Mouse (Mus musculus): ENCODE results near the gene Ints5. TPM values are rescaled to one million over a fixed set of nuclear protein-coding genes. Genes with fewer than 3 reads are reported as not detected.

Ints5 gene
- polyA plus RNA-seq, 1 experiment, result 17.7 TPM

DNA sequence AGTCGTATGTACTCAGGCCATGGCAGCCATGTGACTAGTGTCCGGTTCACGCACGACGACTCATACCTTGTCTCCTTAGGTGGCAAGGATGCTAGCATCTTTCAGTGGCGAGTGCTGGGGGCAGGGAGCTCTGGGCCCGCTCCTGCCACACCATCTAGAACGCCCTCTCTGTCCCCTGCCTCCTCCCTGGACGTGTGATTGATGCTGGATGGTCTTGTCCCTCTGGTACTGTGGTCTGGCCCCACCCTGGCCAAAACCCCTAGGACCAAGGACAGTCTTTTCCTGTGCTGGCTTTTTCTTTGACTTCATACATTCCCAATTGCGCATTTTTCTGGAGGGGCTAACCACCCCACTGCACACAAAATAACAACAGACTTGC is 48.3 kb downstream of the Ints5 start:
- Histone ChIP-seq H3K4me1 (ENCODE audit: control insufficient read depth, insufficient read depth, low read length) (peaks cover 10% of the 10 kb centered on the region), H3K27me3 (ENCODE audit: control insufficient read depth, insufficient read depth, low read length) (no peaks in the 10 kb centered on the region), H3K27ac (ENCODE audit: insufficient read depth, low read length) (no peak overlapping the region), H3K4me3 (replicated peaks; ENCODE audit: insufficient read depth, low read depth, low read length) (peak overlapping the region; percentile 68)
- no peak for TF ChIP-seq POLR2A (IDR thresholded peaks at IDR 0.05; ENCODE audit: borderline replicate concordance, insufficient read depth, low read length)
- TF ChIP-seq CTCF (IDR thresholded peaks at IDR 0.05; ENCODE audit: borderline replicate concordance, insufficient read depth, low read depth, low read length), result no peak
- WGBS, result 39% methylated on average over 10 of the region's 10 CpGs
- peak in 1 of 2 experiments; percentile 29 for DNase-seq

DNA sequence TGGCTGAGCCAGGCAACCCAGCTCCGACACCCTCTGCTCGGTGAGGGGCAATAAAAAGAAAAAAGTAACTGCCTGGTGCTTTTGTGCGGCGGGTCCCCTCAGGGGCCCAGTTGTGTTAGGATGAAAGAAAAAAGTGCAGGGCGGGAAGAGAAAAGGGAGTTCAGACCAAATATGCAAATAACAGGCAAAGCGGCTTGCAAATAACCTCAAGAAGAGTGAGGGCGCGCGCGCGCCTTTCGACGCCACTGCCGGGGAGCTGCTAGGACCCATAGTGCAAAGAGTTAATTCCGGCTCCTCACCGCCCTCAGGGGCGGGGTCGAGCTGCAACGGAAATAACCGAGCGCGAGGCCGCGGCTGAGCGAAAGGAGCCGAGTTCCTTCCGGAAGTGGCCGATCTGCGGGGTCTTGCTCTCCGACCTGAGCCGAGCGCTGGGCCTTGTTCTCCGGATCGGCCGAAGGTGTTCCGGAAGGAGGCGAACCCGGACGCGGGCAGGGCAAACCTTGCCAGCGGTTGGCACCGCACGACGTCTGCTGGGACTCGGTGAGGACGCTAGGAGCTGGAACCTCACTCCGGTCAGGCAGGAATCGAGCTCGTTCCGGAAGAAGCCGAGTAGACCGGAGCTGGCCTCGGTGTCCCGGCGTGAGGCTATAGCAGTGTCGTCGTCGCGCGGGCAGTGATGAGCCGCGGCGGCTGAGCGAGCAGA is 48.9 kb downstream of the Ints5 start, which contains the start of gene Mta2:
Mta2 (plus strand) TSS at position 361 of the 703 bp plus-strand sequence.
- peak within 1 kb of the TSS; percentile 40 for H3K27ac ChIP-seq (ENCODE audit: insufficient read depth, low read length)
- no peaks in the 10 kb centered on the region for H3K27me3 ChIP-seq (ENCODE audit: control insufficient read depth, insufficient read depth, low read length)
- peak; percentile 97 to 98 for DNase-seq
- WGBS, result under 1% methylated on average over 64 of the region's 64 CpGs
- TF ChIP-seq POLR2A (IDR thresholded peaks at IDR 0.05; ENCODE audit: borderline replicate concordance, insufficient read depth, low read length), result peak; percentile 84
- no peak for TF ChIP-seq CTCF (IDR thresholded peaks at IDR 0.05; ENCODE audit: borderline replicate concordance, insufficient read depth, low read depth, low read length)
- peak within 1 kb of the TSS; percentile 68 for H3K4me3 ChIP-seq (replicated peaks; ENCODE audit: insufficient read depth, low read depth, low read length)
- H3K4me1 ChIP-seq (ENCODE audit: control insufficient read depth, insufficient read depth, low read length), result peaks cover 10% of the 10 kb centered on the region

DNA sequence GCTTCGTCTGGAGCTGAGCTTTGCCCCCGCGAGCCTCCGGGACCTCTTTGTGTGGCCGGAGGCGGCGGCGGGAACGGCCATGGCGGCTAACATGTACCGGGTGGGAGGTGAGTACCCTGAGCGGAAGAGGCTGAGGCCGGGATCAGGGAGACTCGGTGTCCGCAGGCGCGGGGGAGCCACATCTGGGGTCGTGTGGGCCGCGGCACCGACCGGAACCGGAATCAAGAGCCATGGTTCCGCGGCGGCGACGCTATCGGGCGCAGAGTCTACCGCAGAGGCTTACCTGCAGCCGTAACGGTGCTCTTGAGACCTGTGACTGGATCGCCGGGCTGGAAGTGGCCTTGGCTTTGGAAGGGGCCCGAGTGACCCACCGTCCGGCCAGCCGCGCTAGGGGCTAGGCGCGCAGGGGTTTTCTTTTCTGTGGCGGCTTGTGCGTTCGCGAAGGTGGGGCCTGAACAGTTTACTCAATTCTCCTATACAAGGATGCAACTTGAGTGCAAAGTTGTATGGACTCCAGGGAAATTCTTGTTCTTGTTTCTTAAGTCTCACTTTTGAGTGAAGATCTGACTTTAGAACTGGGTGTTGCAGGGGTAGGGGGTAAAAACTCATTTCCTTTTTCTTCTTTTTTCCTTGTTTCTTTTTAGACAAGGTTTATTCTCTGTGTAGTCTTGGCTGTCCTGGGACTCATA is 49.6 kb downstream of the Ints5 start:
- Histone ChIP-seq H3K27ac (ENCODE audit: insufficient read depth, low read length) (peak overlapping the region; percentile 40), H3K4me3 (replicated peaks; ENCODE audit: insufficient read depth, low read depth, low read length) (peak overlapping the region; percentile 68), H3K27me3 (ENCODE audit: control insufficient read depth, insufficient read depth, low read length) (no peaks in the 10 kb centered on the region), H3K4me1 (ENCODE audit: control insufficient read depth, insufficient read depth, low read length) (peaks cover 10% of the 10 kb centered on the region)
- under 1% methylated on average over 46 of the region's 46 CpGs for WGBS
- peak in 1 of 2 experiments; percentile 63 for DNase-seq
- no peak for TF ChIP-seq CTCF (IDR thresholded peaks at IDR 0.05; ENCODE audit: borderline replicate concordance, insufficient read depth, low read depth, low read length)
- no peak for TF ChIP-seq POLR2A (IDR thresholded peaks at IDR 0.05; ENCODE audit: borderline replicate concordance, insufficient read depth, low read length)

DNA sequence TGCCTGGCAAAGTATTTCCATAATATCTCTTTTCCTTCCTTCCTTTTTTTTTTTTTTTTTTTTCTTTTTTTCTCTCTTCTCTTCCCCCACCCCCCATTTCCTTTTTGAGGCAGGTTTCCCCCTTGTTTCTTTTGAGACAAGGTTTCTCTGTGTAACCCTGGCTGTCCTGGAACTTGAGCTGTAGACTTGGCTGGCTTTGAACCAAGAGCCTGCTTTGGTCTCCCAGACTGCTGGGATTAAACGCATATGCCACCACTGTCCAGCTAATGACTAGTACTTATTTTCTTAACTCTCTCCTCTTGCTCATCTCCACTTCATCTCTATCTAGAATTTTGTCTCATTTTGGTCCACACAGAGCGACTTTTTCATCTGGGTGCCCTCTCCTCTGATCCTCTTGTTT is 50.2 kb downstream of the Ints5 start:
- WGBS, result 34% methylated on average over 2 of the region's 2 CpGs
- H3K27ac ChIP-seq (ENCODE audit: insufficient read depth, low read length), result no peak overlapping the region
- no peak for DNase-seq

DNA sequence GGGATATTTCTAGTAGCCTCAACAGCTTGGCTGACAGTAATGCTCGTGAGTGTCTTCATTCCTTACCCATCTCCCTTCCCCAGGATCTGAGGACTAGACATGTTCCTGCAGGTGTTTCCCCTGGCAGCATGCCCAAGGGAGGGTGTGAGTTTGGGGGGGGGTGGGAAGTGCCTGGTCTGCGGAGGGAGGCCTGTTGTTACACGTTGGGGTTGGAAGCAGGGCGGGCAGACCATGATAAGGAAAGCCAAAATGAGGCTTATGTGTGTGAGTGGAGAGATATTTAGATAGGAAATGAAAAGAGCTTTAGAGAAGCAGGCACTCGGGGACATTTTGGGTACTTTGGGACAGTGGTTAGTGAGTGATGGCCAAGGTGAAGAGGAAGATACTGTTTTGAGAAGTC is 51.3 kb downstream of the Ints5 start:
- Histone ChIP-seq H3K4me3 (replicated peaks; ENCODE audit: insufficient read depth, low read depth, low read length) (no peak overlapping the region), H3K4me1 (ENCODE audit: control insufficient read depth, insufficient read depth, low read length) (peaks cover 10% of the 10 kb centered on the region), H3K27ac (ENCODE audit: insufficient read depth, low read length) (no peak overlapping the region), H3K27me3 (ENCODE audit: control insufficient read depth, insufficient read depth, low read length) (no peaks in the 10 kb centered on the region)
- 30% methylated on average over 5 of the region's 5 CpGs for WGBS
- TF ChIP-seq CTCF (IDR thresholded peaks at IDR 0.05; ENCODE audit: borderline replicate concordance, insufficient read depth, low read depth, low read length), result no peak
- TF ChIP-seq POLR2A (IDR thresholded peaks at IDR 0.05; ENCODE audit: borderline replicate concordance, insufficient read depth, low read length), result no peak
- no peak for DNase-seq

More for the DNA sequence above, 50.2 kb downstream of the Ints5 start:
- H3K27me3 ChIP-seq (ENCODE audit: control insufficient read depth, insufficient read depth, low read length), result no peaks in the 10 kb centered on the region
- peaks cover 10% of the 10 kb centered on the region for H3K4me1 ChIP-seq (ENCODE audit: control insufficient read depth, insufficient read depth, low read length)
- no peak for TF ChIP-seq CTCF (IDR thresholded peaks at IDR 0.05; ENCODE audit: borderline replicate concordance, insufficient read depth, low read depth, low read length)
- no peak for TF ChIP-seq POLR2A (IDR thresholded peaks at IDR 0.05; ENCODE audit: borderline replicate concordance, insufficient read depth, low read length)
- peak overlapping the region; percentile 68 for H3K4me3 ChIP-seq (replicated peaks; ENCODE audit: insufficient read depth, low read depth, low read length)

DNA sequence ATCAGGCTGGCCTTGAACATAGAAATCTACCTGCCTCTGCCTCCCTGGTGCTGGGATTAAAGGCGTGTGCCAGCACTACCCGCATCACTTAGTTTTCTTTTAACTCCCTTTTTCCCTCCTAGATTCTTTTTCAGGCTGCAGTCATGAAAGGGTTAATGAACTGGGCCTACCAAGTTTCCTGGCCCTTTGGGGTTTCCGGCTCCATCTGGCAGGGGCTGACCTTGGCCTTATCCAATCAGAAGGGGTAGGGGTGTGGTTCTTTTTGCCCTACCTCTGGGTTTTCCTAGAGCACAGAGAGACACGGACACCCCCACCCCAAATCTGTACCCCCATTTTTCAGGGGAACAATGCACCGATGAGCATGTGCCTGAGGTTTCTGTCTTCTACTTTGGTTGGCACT is 51.9 kb downstream of the Ints5 start:
- peak in 1 of 2 experiments; percentile 31 for DNase-seq
- H3K27me3 ChIP-seq (ENCODE audit: control insufficient read depth, insufficient read depth, low read length), result no peaks in the 10 kb centered on the region
- WGBS, result 15% methylated on average over 5 of the region's 5 CpGs
- H3K4me3 ChIP-seq (replicated peaks; ENCODE audit: insufficient read depth, low read depth, low read length), result no peak overlapping the region
- no peak overlapping the region for H3K27ac ChIP-seq (ENCODE audit: insufficient read depth, low read length)
- peaks cover 10% of the 10 kb centered on the region for H3K4me1 ChIP-seq (ENCODE audit: control insufficient read depth, insufficient read depth, low read length)
- TF ChIP-seq CTCF (IDR thresholded peaks at IDR 0.05; ENCODE audit: borderline replicate concordance, insufficient read depth, low read depth, low read length), result no peak
- no peak for TF ChIP-seq POLR2A (IDR thresholded peaks at IDR 0.05; ENCODE audit: borderline replicate concordance, insufficient read depth, low read length)

DNA sequence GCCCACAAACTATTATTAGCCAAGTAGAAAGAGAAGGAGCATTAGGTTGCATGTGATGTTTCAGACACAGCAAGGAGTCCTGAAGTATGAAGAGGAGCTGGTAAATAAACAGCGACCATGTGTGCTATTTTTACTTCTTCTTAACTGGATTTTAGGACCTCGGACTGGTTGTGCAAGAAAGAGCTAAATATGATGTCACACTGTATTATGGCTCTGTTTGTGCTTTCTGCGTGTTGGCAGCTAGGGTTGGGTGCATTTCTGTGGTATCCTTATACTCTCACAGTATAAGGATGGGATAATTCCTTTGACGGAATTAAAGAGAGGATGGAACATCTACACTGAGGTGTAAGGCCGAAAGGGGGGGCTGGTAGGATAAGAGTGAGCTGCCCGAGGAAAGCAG is 52.4 kb downstream of the Ints5 start:
- no peak for TF ChIP-seq POLR2A (IDR thresholded peaks at IDR 0.05; ENCODE audit: borderline replicate concordance, insufficient read depth, low read length)
- no peak for TF ChIP-seq CTCF (IDR thresholded peaks at IDR 0.05; ENCODE audit: borderline replicate concordance, insufficient read depth, low read depth, low read length)
- no peak overlapping the region for H3K4me3 ChIP-seq (replicated peaks; ENCODE audit: insufficient read depth, low read depth, low read length)
- 63% methylated on average over 6 of the region's 6 CpGs for WGBS
- peaks cover 10% of the 10 kb centered on the region for H3K4me1 ChIP-seq (ENCODE audit: control insufficient read depth, insufficient read depth, low read length)
- DNase-seq, result no peak
- H3K27me3 ChIP-seq (ENCODE audit: control insufficient read depth, insufficient read depth, low read length), result no peaks in the 10 kb centered on the region
- no peak overlapping the region for H3K27ac ChIP-seq (ENCODE audit: insufficient read depth, low read length)

DNA sequence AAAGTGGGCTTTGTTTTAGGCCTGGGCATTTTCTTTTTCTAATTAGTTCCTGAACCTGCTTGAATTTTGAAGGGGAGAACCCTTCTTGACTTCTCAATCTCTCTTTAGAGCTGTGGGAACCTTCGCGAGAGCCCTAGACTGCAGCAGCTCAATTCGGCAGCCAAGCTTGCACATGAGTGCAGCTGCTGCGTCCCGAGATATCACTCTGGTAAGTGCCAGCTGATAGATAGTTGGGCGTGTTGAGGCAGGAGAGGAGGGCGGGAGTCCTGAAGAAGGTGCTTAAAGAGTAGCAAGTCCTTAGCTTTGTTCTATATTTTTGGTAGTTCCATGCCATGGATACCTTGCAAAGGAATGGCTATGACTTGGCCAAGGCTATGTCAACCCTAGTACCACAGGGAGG is 54.1 kb downstream of the Ints5 start:
- Histone ChIP-seq H3K4me3 (replicated peaks; ENCODE audit: insufficient read depth, low read depth, low read length) (no peak overlapping the region), H3K4me1 (ENCODE audit: control insufficient read depth, insufficient read depth, low read length) (peaks cover 6% of the 10 kb centered on the region), H3K27ac (ENCODE audit: insufficient read depth, low read length) (no peak overlapping the region), H3K27me3 (ENCODE audit: control insufficient read depth, insufficient read depth, low read length) (no peaks in the 10 kb centered on the region)
- no peak for DNase-seq
- 90% methylated on average over 7 of the region's 7 CpGs for WGBS
- TF ChIP-seq CTCF (IDR thresholded peaks at IDR 0.05; ENCODE audit: borderline replicate concordance, insufficient read depth, low read depth, low read length) (no peak), POLR2A (IDR thresholded peaks at IDR 0.05; ENCODE audit: borderline replicate concordance, insufficient read depth, low read length) (no peak)

Other genes starting within 250 kb of the Ints5 start
- 0.63 and 0.88 TPM in 2 replicates for gene Chrm1, start 229.2 kb upstream of the Ints5 start, polyA plus RNA-seq (2012; rRNA removed)
- 214 and 221 TPM in 2 replicates for gene Slc3a2, start 169.6 kb upstream of the Ints5 start, polyA plus RNA-seq (2012; rRNA removed)
- gene Wdr74, start 157.2 kb upstream of the Ints5 start, polyA plus RNA-seq (2012; rRNA removed), result 55.5 and 57.6 TPM in 2 replicates
- 0.33 and 0.65 TPM in 2 replicates for gene 1700092M07Rik, start 152.3 kb upstream of the Ints5 start, polyA plus RNA-seq (2012; rRNA removed)
- 116 and 119 TPM in 2 replicates for gene Stx5a, start 151.6 kb upstream of the Ints5 start, polyA plus RNA-seq (2012; rRNA removed)
- gene Nxf1, start 135.9 kb upstream of the Ints5 start, polyA plus RNA-seq (2012; rRNA removed), result 134 and 135 TPM in 2 replicates
- gene Tmem223, start 122.0 kb upstream of the Ints5 start, polyA plus RNA-seq (2012; rRNA removed), result 169 and 170 TPM in 2 replicates
- gene Tmem179b, start 118.5 kb upstream of the Ints5 start, polyA plus RNA-seq (2012; rRNA removed), result 15.9 and 20.2 TPM in 2 replicates
- 14.1 and 15.6 TPM in 2 replicates for gene Taf6l, start 106.6 kb upstream of the Ints5 start, polyA plus RNA-seq (2012; rRNA removed)
- gene Polr2g, start 94.4 kb upstream of the Ints5 start, polyA plus RNA-seq (2012; rRNA removed), result 155 and 157 TPM in 2 replicates
- 3.7 and 3.8 TPM in 2 replicates for gene Zbtb3, start 90.5 kb upstream of the Ints5 start, polyA plus RNA-seq (2012; rRNA removed)
- gene Ttc9c, start 73.7 kb upstream of the Ints5 start, polyA plus RNA-seq (2012; rRNA removed), result 34.4 and 36.0 TPM in 2 replicates
- 97.7 and 101 TPM in 2 replicates for gene Hnrnpul2, start 73.0 kb upstream of the Ints5 start, polyA plus RNA-seq (2012; rRNA removed)
- not detected in 2 replicates for gene AC129217.1, start 63.2 kb upstream of the Ints5 start, polyA plus RNA-seq (2012; rRNA removed)
- 148 and 155 TPM in 2 replicates for gene Bscl2, start 55.5 kb upstream of the Ints5 start, polyA plus RNA-seq (2012; rRNA removed)
- 218 and 236 TPM in 2 replicates for gene Gng3, start 53.8 kb upstream of the Ints5 start, polyA plus RNA-seq (2012; rRNA removed)
- 0.78 and 0.85 TPM in 2 replicates for gene Lrrn4cl, start 42.2 kb upstream of the Ints5 start, polyA plus RNA-seq (2012; rRNA removed)
- 117 and 134 TPM in 2 replicates for gene Ubxn1, start 21.5 kb upstream of the Ints5 start, polyA plus RNA-seq (2012; rRNA removed)
- 69.3 and 76.7 TPM in 2 replicates for gene Uqcc3, start 12.1 kb upstream of the Ints5 start, polyA plus RNA-seq (2012; rRNA removed)
- 3.8 and 5.1 TPM in 2 replicates for gene Lbhd1, start 9.3 kb upstream of the Ints5 start, polyA plus RNA-seq (2012; rRNA removed)
- gene Gm49403, start 9.1 kb upstream of the Ints5 start, polyA plus RNA-seq (2012; rRNA removed), result not detected in 2 replicates
- gene 1810009A15Rik, start 4.2 kb upstream of the Ints5 start, polyA plus RNA-seq (2012; rRNA removed), result 43.7 and 45.9 TPM in 2 replicates
- not detected in 2 replicates for gene Gm49416, start 4.1 kb upstream of the Ints5 start, polyA plus RNA-seq (2012; rRNA removed)
- 105 and 116 TPM in 2 replicates for gene Ganab, start 5.1 kb downstream of the Ints5 start, polyA plus RNA-seq (2012; rRNA removed)
- gene B3gat3, start 27.4 kb downstream of the Ints5 start, polyA plus RNA-seq (2012; rRNA removed), result 224 and 238 TPM in 2 replicates
- gene Rom1, start 36.4 kb downstream of the Ints5 start, polyA plus RNA-seq (2012; rRNA removed), result 24.1 and 24.2 TPM in 2 replicates
- 40.2 and 45.0 TPM in 2 replicates for gene Eml3, start 36.5 kb downstream of the Ints5 start, polyA plus RNA-seq (2012; rRNA removed)
- gene Mta2, start 48.9 kb downstream of the Ints5 start, polyA plus RNA-seq (2012; rRNA removed), result 30.9 and 33.9 TPM in 2 replicates
- gene Tut1, start 60.8 kb downstream of the Ints5 start, polyA plus RNA-seq (2012; rRNA removed), result 20.5 and 20.8 TPM in 2 replicates
- 263 and 281 TPM in 2 replicates for gene Eef1g, start 74.0 kb downstream of the Ints5 start, polyA plus RNA-seq (2012; rRNA removed)
- gene Ahnak, start 96.3 kb downstream of the Ints5 start, polyA plus RNA-seq (2012; rRNA removed), result 5.3 and 5.8 TPM in 2 replicates
- not detected in 2 replicates for gene Scgb1a1, start 195.0 kb downstream of the Ints5 start, polyA plus RNA-seq (2012; rRNA removed)
- gene Asrgl1, start 242.6 kb downstream of the Ints5 start, polyA plus RNA-seq (2012; rRNA removed), result 88.4 TPM in 2 replicates

Measured in cerebellum, adult 2 months (tissue).